Mouse (Mus musculus): ENCODE data around the gene Pacs2. TPM values are rescaled to one million over a fixed set of nuclear protein-coding genes. Genes with fewer than 3 reads are reported as not detected.

Gene Pacs2
- polyA plus RNA-seq, 1 experiment from 2014 or later: 29.2 TPM

- 0 out of 2 replicates have a peak, but pooled peaks cover 1% of the 10 kb centered on the region for H3K36me3 ChIP-seq
- WGBS: 65% methylated on average over 11 of the region's 11 CpGs
- ATAC-seq (ENCODE audit: low FRiP score): peak; percentile 56
- peaks cover 35% of the 10 kb centered on the region for H3K4me1 ChIP-seq
- H3K4me2 ChIP-seq (replicated peaks): no peak overlapping the region; the same call in 1 of the 2 replicates
- H3K27me3 ChIP-seq: no peaks in the 10 kb centered on the region
- H3K9me3 ChIP-seq (replicated peaks): no peaks in the 10 kb centered on the region
- no peak overlapping the region for H3K4me3 ChIP-seq
- peak overlapping the region; percentile 55 for H3K27ac ChIP-seq
- 0 out of 2 replicates have a peak overlapping the region, but pooled peaks have one; percentile 4 for H3K9ac ChIP-seq
Measured at GRCm38 (mm10) chr12:113032296-113033250, 18.3 kb downstream of the Pacs2 start.

- no peaks in the 10 kb centered on the region for H3K9me3 ChIP-seq (replicated peaks)
- ATAC-seq (ENCODE audit: low FRiP score): no peak
- WGBS: 86% methylated on average over 2 of the region's 2 CpGs
Measured at GRCm38 (mm10) chr12:113035093-113035492, 20.8 kb downstream of the Pacs2 start.

GRCm38 (mm10) chr12:113036996-113037395, 22.7 kb downstream of the Pacs2 start:
- peaks cover 28% of the 10 kb centered on the region for H3K4me1 ChIP-seq
- no peaks in the 10 kb centered on the region for H3K36me3 ChIP-seq
- H3K4me2 ChIP-seq (replicated peaks): no peak overlapping the region
- no peak for ATAC-seq (ENCODE audit: low FRiP score)
- H3K27me3 ChIP-seq: no peaks in the 10 kb centered on the region
- no peak overlapping the region for H3K27ac ChIP-seq
- no peak overlapping the region for H3K4me3 ChIP-seq
- 91% methylated on average over 4 of the region's 4 CpGs for WGBS
- H3K9ac ChIP-seq: no peak overlapping the region
- no peaks in the 10 kb centered on the region for H3K9me3 ChIP-seq (replicated peaks)

More at GRCm38 (mm10) chr12:113035093-113035492, 20.8 kb downstream of the Pacs2 start:
- H3K27ac ChIP-seq: no peak overlapping the region
- no peaks in the 10 kb centered on the region for H3K27me3 ChIP-seq
- H3K4me1 ChIP-seq: peaks cover 20% of the 10 kb centered on the region
- no peak overlapping the region for H3K9ac ChIP-seq
- H3K36me3 ChIP-seq: no peaks in the 10 kb centered on the region
- H3K4me2 ChIP-seq (replicated peaks): no peak overlapping the region
- no peak overlapping the region for H3K4me3 ChIP-seq

DNA sequence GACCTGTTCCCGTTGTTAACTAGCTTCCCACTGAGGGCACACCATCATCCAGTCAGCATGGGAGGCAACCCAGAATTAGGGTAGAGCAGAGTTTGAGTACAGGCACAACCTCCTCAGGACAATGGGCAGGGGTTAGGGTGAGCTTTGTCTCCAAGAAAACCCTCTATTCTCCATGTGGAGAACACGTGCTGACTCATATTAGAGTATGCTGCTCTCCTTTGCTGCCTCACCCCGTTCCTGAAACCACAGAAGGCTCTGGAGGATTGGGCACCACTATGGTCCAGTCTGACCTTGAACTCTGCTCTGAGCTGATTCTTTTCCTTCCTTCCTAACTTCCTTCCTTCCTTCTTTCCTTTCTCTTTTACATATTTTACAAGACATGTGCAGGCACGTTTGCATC, 24.1 kb downstream of the Pacs2 start:
- no peak for ATAC-seq (ENCODE audit: low FRiP score)
- Histone ChIP-seq H3K4me2 (replicated peaks) (no peak overlapping the region), H3K4me1 (peaks cover 14% of the 10 kb centered on the region), H3K9me3 (replicated peaks) (no peaks in the 10 kb centered on the region), H3K4me3 (no peak overlapping the region), H3K27ac (no peak overlapping the region), H3K9ac (no peak overlapping the region), H3K36me3 (no peaks in the 10 kb centered on the region), H3K27me3 (no peaks in the 10 kb centered on the region)
- 89% methylated on average over 4 of the region's 4 CpGs for WGBS

DNA sequence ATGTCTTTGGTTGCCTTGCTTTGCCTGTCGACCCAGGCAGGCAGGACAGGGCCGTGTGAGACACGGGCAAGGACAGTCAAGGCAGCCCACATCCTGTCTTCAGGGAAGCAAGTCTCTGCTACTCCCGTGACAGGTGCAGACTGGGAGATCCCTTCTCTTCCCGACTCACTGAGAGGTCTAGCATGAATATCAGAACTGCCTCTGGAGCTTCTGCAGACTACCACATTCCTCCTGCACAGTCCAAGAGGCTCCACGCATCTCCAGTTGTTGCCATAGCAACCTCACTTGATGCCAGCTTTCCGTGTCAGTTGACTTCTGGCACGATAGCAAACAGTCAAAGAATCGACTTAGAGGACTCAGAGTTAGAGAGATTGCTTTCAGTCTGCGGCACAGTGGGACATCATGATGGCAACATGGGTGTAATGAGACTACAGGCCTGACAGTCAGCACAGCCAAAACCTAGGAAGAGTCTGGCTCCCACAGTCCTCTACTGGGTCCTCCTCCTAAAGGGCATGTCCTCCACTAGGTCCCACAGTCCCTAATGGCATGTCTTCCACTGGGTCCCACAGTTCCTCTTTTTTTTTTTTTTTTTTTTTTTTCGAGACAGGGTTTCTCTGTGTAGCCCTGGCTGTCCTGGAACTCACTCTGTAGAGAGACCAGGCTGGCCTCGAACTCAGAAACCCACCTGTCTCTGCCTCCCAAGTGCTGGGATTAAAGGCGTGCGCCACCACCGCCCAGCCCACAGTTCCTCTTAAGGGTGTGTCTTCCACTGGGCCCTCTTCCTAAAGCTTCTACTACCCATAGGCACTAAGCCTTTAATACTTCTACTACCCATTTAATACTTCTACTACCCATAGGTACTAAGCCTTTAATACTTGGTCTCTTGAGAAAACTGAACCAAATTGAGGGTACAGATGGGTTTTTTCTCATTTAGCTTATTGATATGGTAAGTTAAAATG, 27.5 kb downstream of the Pacs2 start:
- Histone ChIP-seq H3K36me3 (peaks cover 19% of the 10 kb centered on the region; the same call in 1 of the 2 replicates), H3K27ac (peak overlapping the region; percentile 44), H3K9me3 (replicated peaks) (no peaks in the 10 kb centered on the region), H3K4me3 (no peak overlapping the region), H3K4me2 (replicated peaks) (no peak overlapping the region), H3K27me3 (no peaks in the 10 kb centered on the region), H3K4me1 (peaks cover 11% of the 10 kb centered on the region), H3K9ac (peak overlapping the region; percentile 27; the same call in 1 of the 2 replicates)
- WGBS: 65% methylated on average over 15 of the region's 15 CpGs
- peak; percentile 73 for ATAC-seq (ENCODE audit: low FRiP score)

- no peak overlapping the region for H3K9ac ChIP-seq
- H3K4me1 ChIP-seq: peaks cover 11% of the 10 kb centered on the region
- H3K27ac ChIP-seq: no peak overlapping the region
- H3K9me3 ChIP-seq (replicated peaks): no peaks in the 10 kb centered on the region
- 95% methylated on average over 2 of the region's 2 CpGs for WGBS
- ATAC-seq (ENCODE audit: low FRiP score): no peak
- no peaks in the 10 kb centered on the region for H3K27me3 ChIP-seq
- H3K36me3 ChIP-seq: peaks cover 24% of the 10 kb centered on the region
- H3K4me3 ChIP-seq: no peak overlapping the region
- H3K4me2 ChIP-seq (replicated peaks): no peak overlapping the region
Measured at GRCm38 (mm10) chr12:113042543-113042942, 28.2 kb downstream of the Pacs2 start.

DNA sequence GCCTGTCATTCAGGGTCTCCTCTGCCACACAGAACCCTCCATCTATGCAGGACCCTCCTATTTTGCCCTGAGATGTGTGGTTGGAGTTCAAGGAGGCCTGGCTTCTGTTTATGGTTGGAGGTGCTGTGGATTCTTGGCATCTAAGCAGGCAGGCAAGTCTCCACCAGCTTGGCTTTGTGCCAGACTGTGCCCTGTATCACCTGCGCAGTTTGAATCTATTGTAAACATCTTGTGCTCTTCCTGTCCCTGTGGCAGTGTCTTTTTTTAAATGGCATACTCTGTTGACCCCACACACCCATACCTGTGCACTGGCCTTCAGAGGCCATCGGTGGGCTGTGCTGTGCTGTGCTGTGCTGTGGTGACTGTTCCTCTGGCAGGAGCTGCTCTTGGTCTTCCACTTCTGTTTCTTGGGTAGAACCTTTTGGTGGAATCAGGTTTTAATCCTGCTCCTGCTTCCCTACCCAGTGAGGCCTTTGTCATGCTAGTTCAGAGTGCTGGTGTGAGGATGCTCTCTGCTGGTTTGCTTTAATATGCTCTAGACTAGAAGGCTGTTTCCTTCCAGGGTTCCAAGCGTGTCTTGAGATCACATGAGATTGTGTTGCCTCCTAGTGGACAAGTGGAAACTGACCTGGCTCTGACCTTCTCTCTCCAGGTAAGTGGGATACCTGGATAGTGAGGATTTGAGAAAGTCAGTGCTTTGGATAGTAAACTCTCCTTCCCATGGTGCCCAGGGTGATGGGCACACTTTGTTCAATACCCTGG, 30.8 kb downstream of the Pacs2 start:
- no peak overlapping the region for H3K27ac ChIP-seq
- peaks cover 11% of the 10 kb centered on the region for H3K4me1 ChIP-seq
- ATAC-seq (ENCODE audit: low FRiP score): no peak
- H3K27me3 ChIP-seq: no peaks in the 10 kb centered on the region
- H3K4me2 ChIP-seq (replicated peaks): no peak overlapping the region
- no peak overlapping the region for H3K9ac ChIP-seq
- H3K36me3 ChIP-seq: peaks cover 40% of the 10 kb centered on the region
- H3K4me3 ChIP-seq: no peak overlapping the region
- no peaks in the 10 kb centered on the region for H3K9me3 ChIP-seq (replicated peaks)
- 82% methylated on average over 3 of the region's 3 CpGs for WGBS

GRCm38 (mm10) chr12:113046861-113047260, 32.6 kb downstream of the Pacs2 start:
- Histone ChIP-seq H3K4me3 (no peak overlapping the region), H3K9ac (no peak overlapping the region), H3K4me2 (replicated peaks) (no peak overlapping the region), H3K36me3 (peaks cover 58% of the 10 kb centered on the region), H3K27ac (no peak overlapping the region), H3K4me1 (peaks cover 7% of the 10 kb centered on the region; the same call in 1 of the 2 replicates), H3K27me3 (no peaks in the 10 kb centered on the region), H3K9me3 (replicated peaks) (no peaks in the 10 kb centered on the region)
- ATAC-seq (ENCODE audit: low FRiP score): no peak
- 92% methylated on average over 15 of the region's 15 CpGs for WGBS

DNA sequence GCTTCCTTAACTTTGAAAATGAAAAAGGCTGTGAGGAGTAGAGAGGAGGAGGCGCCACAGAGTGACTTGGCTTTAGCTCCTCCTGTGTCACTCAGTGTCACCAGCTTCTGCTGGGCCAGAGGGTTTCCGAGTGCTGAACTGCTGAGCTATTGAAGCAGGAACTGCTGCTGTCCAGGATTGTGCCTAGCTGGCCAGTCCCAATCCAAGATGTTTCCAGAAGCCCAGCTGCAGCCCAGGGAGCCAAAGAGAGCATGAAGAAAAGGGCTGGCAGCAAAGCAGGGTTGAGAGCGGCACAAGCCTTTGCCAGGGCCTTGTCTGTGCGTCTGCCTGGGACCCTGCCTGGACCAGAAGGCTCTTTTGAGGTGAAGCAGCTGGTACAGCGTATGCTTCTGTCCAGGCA, 33.8 kb downstream of the Pacs2 start:
- peaks cover 68% of the 10 kb centered on the region for H3K36me3 ChIP-seq

GRCm38 (mm10) chr12:113049836-113050235, 35.5 kb downstream of the Pacs2 start:
- Histone ChIP-seq H3K27ac (no peak overlapping the region), H3K36me3 (peaks cover 76% of the 10 kb centered on the region), H3K27me3 (no peaks in the 10 kb centered on the region), H3K4me2 (replicated peaks) (no peak overlapping the region), H3K9me3 (replicated peaks) (no peaks in the 10 kb centered on the region), H3K9ac (no peak overlapping the region), H3K4me3 (no peak overlapping the region), H3K4me1 (peaks cover 7% of the 10 kb centered on the region; the same call in 1 of the 2 replicates)
- 85% methylated on average over 9 of the region's 9 CpGs for WGBS
- no peak for ATAC-seq (ENCODE audit: low FRiP score)

More for the DNA sequence above, 33.8 kb downstream of the Pacs2 start:
- H3K9ac ChIP-seq: no peak overlapping the region
- no peak overlapping the region for H3K27ac ChIP-seq
- peaks cover 7% of the 10 kb centered on the region; the same call in 1 of the 2 replicates for H3K4me1 ChIP-seq
- H3K4me2 ChIP-seq (replicated peaks): no peak overlapping the region
- ATAC-seq (ENCODE audit: low FRiP score): no peak
- no peaks in the 10 kb centered on the region for H3K9me3 ChIP-seq (replicated peaks)
- 95% methylated on average over 5 of the region's 5 CpGs for WGBS
- H3K4me3 ChIP-seq: no peak overlapping the region
- no peaks in the 10 kb centered on the region for H3K27me3 ChIP-seq

GRCm38 (mm10) chr12:113050671-113051070, 36.4 kb downstream of the Pacs2 start:
- H3K27ac ChIP-seq: no peak overlapping the region
- no peak for ATAC-seq (ENCODE audit: low FRiP score)
- no peak overlapping the region for H3K9ac ChIP-seq
- no peak overlapping the region for H3K4me2 ChIP-seq (replicated peaks)
- 89% methylated on average over 12 of the region's 12 CpGs for WGBS
- H3K4me3 ChIP-seq: no peak overlapping the region
- peaks cover 80% of the 10 kb centered on the region for H3K36me3 ChIP-seq
- H3K9me3 ChIP-seq (replicated peaks): no peaks in the 10 kb centered on the region
- peaks cover 7% of the 10 kb centered on the region; the same call in 1 of the 2 replicates for H3K4me1 ChIP-seq
- H3K27me3 ChIP-seq: no peaks in the 10 kb centered on the region

Measured in hindbrain, embryonic 12.5 days (tissue).